Mouse (Mus musculus) retina, postnatal 7 days (tissue): ENCODE results near the gene Ptpn18.
"Not testable (repeated sequence)": the region's sequence is repeated elsewhere in the genome, so short reads cannot be mapped to it uniquely, and the experiment has no call there.

Source experiments
- DNase-seq: peaks from one replicate; pipeline ENCODE4 v3.0.0-alpha.2; 2012; ENCODE audit warnings: low read depth, low spot score

Gene Ptpn18

GRCm38 (mm10) chr1:34513068-34513467 lies 53.5 kb downstream of the Ptpn18 start:
- no peak for DNase-seq

DNA sequence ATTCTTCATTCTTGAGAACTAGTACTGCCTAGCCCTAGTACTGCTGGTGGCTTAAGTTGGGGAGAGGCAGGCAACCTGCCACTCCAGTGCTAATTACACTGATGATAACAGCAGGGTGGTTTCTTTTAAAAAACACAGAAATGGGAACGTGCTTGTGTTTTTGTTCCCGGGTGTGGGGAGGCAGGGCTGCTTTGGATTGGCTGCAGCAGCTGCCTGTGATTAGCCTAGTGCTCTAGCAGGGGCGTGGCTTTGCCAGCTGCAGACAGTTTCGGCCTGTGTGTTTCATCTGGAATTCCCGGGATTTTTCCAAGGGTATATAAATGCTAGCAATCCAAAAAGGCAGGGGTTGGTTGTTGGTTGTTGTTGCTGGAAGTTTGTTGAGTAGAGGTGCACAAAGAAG lies 57.0 kb downstream of the Ptpn18 start:
- no peak for DNase-seq

GRCm38 (mm10) chr1:34517297-34517696 lies 57.7 kb downstream of the Ptpn18 start:
- DNase-seq = not testable (repeated sequence)

GRCm38 (mm10) chr1:34517797-34518196 lies 58.2 kb downstream of the Ptpn18 start:
- DNase-seq = not testable (repeated sequence)

GRCm38 (mm10) chr1:34518259-34518658 lies 58.7 kb downstream of the Ptpn18 start:
- no peak for DNase-seq

- no peak for DNase-seq
Observed at GRCm38 (mm10) chr1:34522205-34522849, 62.8 kb downstream of the Ptpn18 start.

DNA sequence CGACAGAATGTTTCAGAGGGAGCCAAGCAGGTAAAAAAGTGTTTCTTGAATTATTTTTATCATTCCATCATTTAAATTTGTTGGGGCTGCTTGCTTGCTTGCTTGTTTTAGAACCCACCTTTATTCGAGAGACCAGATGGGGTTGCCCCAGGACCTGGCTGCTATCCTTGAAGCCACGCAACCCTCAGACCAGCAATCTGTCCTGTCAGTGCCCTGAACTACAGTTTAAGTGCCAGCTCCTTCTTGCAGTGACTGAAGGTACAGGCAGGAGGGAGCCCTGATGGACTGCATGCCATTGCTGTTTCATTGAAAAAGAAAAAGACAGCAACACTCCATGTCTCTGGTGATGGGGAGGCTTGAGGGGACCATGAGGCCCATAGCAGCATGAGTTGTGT lies 63.3 kb downstream of the Ptpn18 start:
- no peak for DNase-seq

GRCm38 (mm10) chr1:34523647-34524046 lies 64.1 kb downstream of the Ptpn18 start:
- no peak for DNase-seq
